Mouse (Mus musculus) kidney, postnatal 14 days (tissue): ENCODE measurements around the gene Ascc1.
A peak's percentile ranks its signal among the peaks of the same experiment; 100 is the strongest.
"Not testable (repeated sequence)": the region's sequence is repeated elsewhere in the genome, so short reads cannot be mapped to it uniquely, and the experiment has no call there.

Experiments
- DNase-seq: peaks from one replicate; pipeline ENCODE4 v3.0.0; 2022; ENCODE audit warnings: mixed read lengths

Gene Ascc1

GRCm38 (mm10) chr10:60120630-60121029, 118.0 kb downstream of the Ascc1 start:
- no peak for DNase-seq

- DNase-seq, result no peak
Observed at GRCm38 (mm10) chr10:60124078-60124477, 121.5 kb downstream of the Ascc1 start.

- no peak for DNase-seq
Observed at GRCm38 (mm10) chr10:60125529-60126327, 123.1 kb downstream of the Ascc1 start.

- DNase-seq, result no peak
Observed at GRCm38 (mm10) chr10:60128287-60128686, 125.7 kb downstream of the Ascc1 start.

GRCm38 (mm10) chr10:60130504-60130903, 127.9 kb downstream of the Ascc1 start:
- no peak for DNase-seq

- DNase-seq, result no peak
Observed at GRCm38 (mm10) chr10:60133501-60133900, 130.9 kb downstream of the Ascc1 start.

- DNase-seq, result no peak
Observed at GRCm38 (mm10) chr10:60134201-60134600, 131.6 kb downstream of the Ascc1 start.

GRCm38 (mm10) chr10:60136010-60136409, 133.4 kb downstream of the Ascc1 start:
- DNase-seq, result not testable (repeated sequence)

GRCm38 (mm10) chr10:60136935-60137334, 134.3 kb downstream of the Ascc1 start:
- no peak for DNase-seq

- no peak for DNase-seq
Observed at GRCm38 (mm10) chr10:60138680-60139079, 136.1 kb downstream of the Ascc1 start.

- no peak for DNase-seq
Observed at GRCm38 (mm10) chr10:60140751-60141150, 138.1 kb downstream of the Ascc1 start.

GRCm38 (mm10) chr10:60141656-60142160, 139.1 kb downstream of the Ascc1 start:
- no peak for DNase-seq

GRCm38 (mm10) chr10:60147510-60148047, 145.0 kb downstream of the Ascc1 start:
- DNase-seq, result not testable (repeated sequence)

- peak; percentile 82 for DNase-seq
Observed at GRCm38 (mm10) chr10:60148087-60148486, 145.5 kb downstream of the Ascc1 start.
